Mouse (Mus musculus) lung, adult 2 months (tissue): ENCODE measurements at regions not wholly inside any gene's neighbourhood (a gene's known extent, or its start where the extent isn't known, plus 50 kb on each side); places are given as distances from the start of the nearest gene placed in this dataset.

Experiments used
- CTCF ChIP-seq: fragments of 200-500 bp; IDR thresholded peaks from 2 replicates; pipeline ENCODE4 v1.5.1; 2011; ENCODE audit warnings: mild to moderate bottlenecking, low read length, control low read depth; ENCODE audit not compliant: insufficient read depth
- POLR2A ChIP-seq: fragments of 200-500 bp; IDR thresholded peaks from 2 replicates; pipeline ENCODE4 v1.6.1; 2011; ENCODE audit warnings: low read depth, mild to moderate bottlenecking, control low read depth, low read length, borderline replicate concordance; ENCODE audit errors: extremely low read depth

- TF ChIP-seq CTCF = no peak
- TF ChIP-seq POLR2A = no peak
Observed at GRCm38 (mm10) chr14:60505066-60505465, 128.7 kb upstream of the Spata13 start.
